Mouse (Mus musculus): Measurements from ENCODE around the gene Ankrd23.

GRCm38 (mm10) chr1:36579974-36580383, 43.3 kb upstream of the Ankrd23 start:
- no peak for TF ChIP-seq EP300 (IDR thresholded peaks at IDR 0.05; ENCODE audit: insufficient read depth, low read depth, low read length)
- no peak for TF ChIP-seq POLR2A (IDR thresholded peaks at IDR 0.05; ENCODE audit: insufficient read depth, low read depth, low read length)
